Mouse (Mus musculus): Measurements from ENCODE around the gene Cybrd1. TPM values are rescaled to one million over a fixed set of nuclear protein-coding genes. Genes with fewer than 3 reads are reported as not detected.

The Cybrd1 gene
- polyA plus RNA-seq, 1 experiment, result 3.0 TPM

GRCm38 (mm10) chr2:71162831-71163621 lies 45.3 kb downstream of the Cybrd1 start:
- DNase-seq (ENCODE audit: extremely low spot score in 1 of 2, low spot score in 1 of 2), result no peak

GRCm38 (mm10) chr2:71167211-71167610 lies 49.5 kb downstream of the Cybrd1 start:
- DNase-seq (ENCODE audit: extremely low spot score in 1 of 2, low spot score in 1 of 2), result no peak

DNA sequence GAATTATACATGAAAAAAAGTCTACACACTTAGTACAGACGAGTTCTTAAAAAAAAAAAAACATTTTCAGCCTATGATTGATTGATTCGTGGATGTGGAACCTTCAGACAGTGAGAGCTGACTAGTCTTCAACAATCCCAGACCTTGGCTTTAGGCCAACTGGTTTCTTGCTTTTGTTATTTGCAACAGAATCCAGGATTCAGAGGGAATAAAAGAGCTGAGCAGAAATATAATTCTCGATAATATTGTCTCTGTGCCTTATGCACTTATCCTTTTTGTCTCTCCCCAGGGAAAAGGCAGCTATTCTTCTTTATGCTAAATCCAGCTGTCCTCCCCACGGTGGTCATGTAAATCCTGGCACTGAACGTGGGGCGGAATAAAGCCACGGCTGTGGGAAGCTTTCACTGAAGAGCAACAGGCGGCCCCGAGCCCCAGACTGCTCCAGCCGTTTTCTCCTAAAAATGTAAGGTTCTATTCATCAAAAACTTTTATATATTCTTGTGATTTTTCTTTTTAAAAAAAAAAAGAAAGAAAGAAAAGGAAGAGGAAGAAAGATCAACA lies 50.8 kb downstream of the Cybrd1 start:
- no peak for DNase-seq (ENCODE audit: extremely low spot score in 1 of 2, low spot score in 1 of 2)

DNA sequence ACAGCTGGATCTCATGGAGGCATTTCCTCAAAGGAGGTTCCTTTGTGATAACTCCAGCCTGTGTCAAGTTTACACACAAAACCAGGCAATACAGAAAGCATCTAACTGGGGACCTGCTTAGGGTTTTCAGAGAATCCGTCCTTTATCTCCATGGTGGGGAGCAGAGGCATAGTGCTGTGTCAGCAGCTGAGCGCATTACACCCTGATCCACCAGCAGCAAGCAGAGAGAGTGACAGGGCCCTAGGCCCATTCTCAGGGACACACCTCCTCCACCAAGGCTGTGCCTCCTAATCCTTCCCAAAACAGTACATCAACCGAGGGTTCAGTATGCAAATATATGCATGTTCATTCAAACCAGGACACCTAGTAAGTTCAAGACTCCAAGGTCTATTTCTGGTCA lies 55.3 kb downstream of the Cybrd1 start:
- DNase-seq (ENCODE audit: extremely low spot score in 1 of 2, low spot score in 1 of 2), result no peak

GRCm38 (mm10) chr2:71176329-71177249 lies 58.9 kb downstream of the Cybrd1 start:
- no peak for DNase-seq (ENCODE audit: extremely low spot score in 1 of 2, low spot score in 1 of 2)

DNA sequence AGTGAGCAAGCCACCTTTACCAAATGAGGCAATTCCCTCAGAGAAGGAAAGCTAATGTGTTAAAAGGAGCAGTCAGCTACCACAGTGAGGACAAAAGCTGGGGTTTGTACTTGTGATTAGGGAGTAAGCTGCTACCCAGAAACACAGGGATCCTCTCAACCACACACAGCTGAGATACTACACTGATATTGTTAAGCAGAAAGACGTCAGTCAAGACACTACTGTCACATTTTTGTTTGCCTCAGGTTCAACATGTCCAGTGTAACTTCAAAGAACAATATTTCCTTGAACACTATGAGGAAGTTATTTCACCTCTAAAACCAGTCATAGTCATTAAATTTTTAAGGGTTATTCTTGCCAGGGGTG lies 59.5 kb downstream of the Cybrd1 start:
- DNase-seq (ENCODE audit: extremely low spot score in 1 of 2, low spot score in 1 of 2), result no peak

GRCm38 (mm10) chr2:71177760-71178159 lies 60.0 kb downstream of the Cybrd1 start:
- no peak for DNase-seq (ENCODE audit: extremely low spot score in 1 of 2, low spot score in 1 of 2)

- no peak for DNase-seq (ENCODE audit: extremely low spot score in 1 of 2, low spot score in 1 of 2)
Measured at GRCm38 (mm10) chr2:71179716-71180115, 62.0 kb downstream of the Cybrd1 start.

DNA sequence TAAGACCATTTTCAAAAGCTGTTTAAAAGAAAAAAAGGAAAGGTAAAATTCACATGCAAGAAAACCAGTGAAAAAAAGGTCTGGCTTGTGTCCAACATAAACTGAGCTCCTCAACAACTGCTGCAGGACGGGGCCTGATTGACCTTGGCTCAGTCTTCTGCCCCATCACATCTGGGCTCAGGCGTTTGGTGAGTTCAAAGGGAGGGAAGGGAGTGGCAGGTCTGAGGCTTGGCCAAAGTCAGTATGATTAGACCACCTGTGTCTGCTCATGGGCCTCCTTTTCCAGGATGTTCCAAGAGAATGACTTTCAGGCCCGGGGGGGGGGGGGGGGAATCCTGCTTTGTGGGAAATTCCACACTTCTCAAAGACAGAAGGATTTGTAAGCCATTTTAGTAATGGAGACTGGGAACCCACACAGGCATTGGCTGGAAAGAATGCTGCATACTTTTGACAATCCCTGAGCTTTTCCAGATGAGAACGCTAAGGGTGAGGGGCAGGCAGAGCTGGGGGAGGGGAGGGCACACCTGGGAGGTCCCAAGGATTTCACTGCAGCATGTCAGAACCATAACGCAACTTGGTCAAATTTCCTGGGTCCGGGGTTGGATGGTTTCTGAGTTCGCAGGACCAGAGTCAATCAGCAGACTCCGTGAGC lies 63.0 kb downstream of the Cybrd1 start:
- DNase-seq (ENCODE audit: extremely low spot score in 1 of 2, low spot score in 1 of 2), result no peak

- no peak for DNase-seq (ENCODE audit: extremely low spot score in 1 of 2, low spot score in 1 of 2)
Measured at GRCm38 (mm10) chr2:71187950-71188349, 70.2 kb downstream of the Cybrd1 start.

- no peak for DNase-seq (ENCODE audit: extremely low spot score in 1 of 2, low spot score in 1 of 2)
Measured at GRCm38 (mm10) chr2:71188861-71189260, 71.1 kb downstream of the Cybrd1 start.

- no peak for DNase-seq (ENCODE audit: extremely low spot score in 1 of 2, low spot score in 1 of 2)
Measured at GRCm38 (mm10) chr2:71191391-71192194, 73.9 kb downstream of the Cybrd1 start.

DNA sequence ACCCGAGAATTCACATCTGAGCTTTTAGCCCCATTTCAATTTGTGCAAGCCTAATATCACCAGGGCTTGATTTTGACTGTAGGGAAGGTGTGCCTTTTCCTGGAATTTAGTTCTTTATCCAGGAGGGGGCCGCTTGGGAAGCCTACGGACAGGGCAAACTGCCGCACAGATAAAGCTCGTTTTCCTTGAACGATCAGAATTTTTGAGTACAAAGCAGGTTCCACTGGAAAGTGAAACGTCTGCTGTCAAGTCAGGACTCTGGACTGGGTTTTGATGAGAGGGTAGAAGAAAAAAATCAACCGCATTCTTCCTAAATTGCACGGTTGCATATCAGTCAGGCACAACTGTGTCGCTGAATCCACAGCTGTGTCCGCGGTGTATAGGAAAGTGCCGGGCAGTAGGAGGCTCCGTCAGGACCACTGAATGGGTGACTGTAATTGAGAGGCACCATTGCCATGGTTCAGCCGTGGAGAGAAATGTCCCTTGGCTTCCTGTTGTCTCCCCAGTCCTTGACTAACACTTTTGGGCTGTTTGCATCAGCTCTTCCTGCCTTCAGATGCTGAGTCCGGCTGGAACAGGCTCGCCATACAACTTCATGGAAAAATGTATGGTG lies 74.6 kb downstream of the Cybrd1 start:
- DNase-seq (ENCODE audit: extremely low spot score in 1 of 2, low spot score in 1 of 2), result no peak

Other genes with a start within 250 kb of the Cybrd1 start
- 8.5 and 9.3 TPM in 2 replicates for gene Dcaf17, start 62.6 kb upstream of the Cybrd1 start, polyA plus RNA-seq (2012; rRNA removed)
- gene Mettl8, start 62.3 kb upstream of the Cybrd1 start, polyA plus RNA-seq (2012; rRNA removed), result 13.3 and 15.0 TPM in 2 replicates
- 163 and 175 TPM in 2 replicates for gene Dync1i2, start 93.8 kb downstream of the Cybrd1 start, polyA plus RNA-seq (2012; rRNA removed)
- gene Slc25a12, start 249.8 kb downstream of the Cybrd1 start, polyA plus RNA-seq (2012; rRNA removed), result 108 and 113 TPM in 2 replicates

All from frontal cortex, adult 2 months (tissue).